8 mouse cellular contexts compared by ENCODE assay signal in the genomic region with DNA sequence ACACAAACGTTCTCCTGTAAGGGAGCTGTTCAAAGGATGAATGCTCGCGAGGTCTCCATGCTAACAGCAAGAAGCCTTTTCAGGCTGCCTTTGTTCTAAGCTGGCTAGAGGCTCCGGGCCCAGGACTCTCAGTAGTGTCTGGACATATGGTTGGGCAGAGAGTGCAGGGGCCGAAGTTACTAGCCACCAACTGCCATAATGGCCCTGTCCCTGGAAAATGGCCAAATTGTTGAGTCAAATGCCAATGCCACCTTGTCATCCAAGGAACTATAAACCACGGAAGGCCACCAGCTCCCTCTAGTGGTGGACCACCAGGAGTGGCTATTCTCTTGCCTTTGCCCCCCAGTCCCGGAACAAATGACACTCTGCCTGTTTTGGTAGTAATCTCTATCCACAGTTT.
DNase-seq lines count a peak whose midpoint lies in the region; ATAC-seq and TF ChIP-seq lines count a peak whose summit lies in the region.

No protein-coding gene starts in this region.

- no peak overlapping the region for H3K9ac ChIP-seq in midbrain, embryonic 13.5 days (replicated peaks)
- H3K9ac ChIP-seq in embryonic facial prominence, embryonic 14.5 days (ENCODE audit: low read depth, low read length), result no peak overlapping the region

- no peak overlapping the region for H3K4me3 ChIP-seq in midbrain, embryonic 10.5 days
- H3K4me3 ChIP-seq in midbrain, embryonic 13.5 days (replicated peaks), result no peak overlapping the region
- H3K4me3 ChIP-seq in bone marrow, adult 2 months (replicated peaks; ENCODE audit: control insufficient read depth, low read depth, low read length), result no peak overlapping the region
- no peak overlapping the region for H3K4me3 ChIP-seq in embryonic facial prominence, embryonic 14.5 days (ENCODE audit: low read depth, low read length)
- no peak overlapping the region for H3K4me3 ChIP-seq in limb, embryonic 10.5 days

- no peaks in the 10 kb centered on the region for H3K9me3 ChIP-seq in midbrain, embryonic 10.5 days (replicated peaks)
- no peaks in the 10 kb centered on the region for H3K9me3 ChIP-seq in midbrain, embryonic 13.5 days
- no peaks in the 10 kb centered on the region for H3K9me3 ChIP-seq in embryonic facial prominence, embryonic 14.5 days (ENCODE audit: control insufficient read depth, low read length)
- H3K9me3 ChIP-seq in limb, embryonic 10.5 days (replicated peaks), result no peaks in the 10 kb centered on the region

- DNase-seq in midbrain, embryonic 10.5 days (ENCODE audit: low spot score), result peak; percentile 54
- DNase-seq in embryonic facial prominence, embryonic 14.5 days (ENCODE audit: low spot score), result peak; percentile 35
- DNase-seq in induced T-regulatory cell, adult 2 months (ENCODE audit: low read depth), result peak; percentile 53
- DNase-seq in limb, embryonic 10.5 days (ENCODE audit: low spot score), result peak; percentile 67
- DNase-seq in ovary, postnatal 36 days (ENCODE audit: low spot score), result peak; percentile 38

- H3K27me3 ChIP-seq in midbrain, embryonic 10.5 days (ENCODE audit: low read depth, poor library complexity, severe bottlenecking), result no peaks in the 10 kb centered on the region
- H3K27me3 ChIP-seq in midbrain, embryonic 13.5 days, result no peaks in the 10 kb centered on the region
- no peaks in the 10 kb centered on the region for H3K27me3 ChIP-seq in embryonic facial prominence, embryonic 14.5 days (replicated peaks; ENCODE audit: control insufficient read depth, insufficient read depth, low read length)
- no peaks in the 10 kb centered on the region for H3K27me3 ChIP-seq in limb, embryonic 10.5 days (ENCODE audit: low read depth, poor library complexity, severe bottlenecking)

- H3K4me1 ChIP-seq in midbrain, embryonic 10.5 days, result no peaks in the 10 kb centered on the region
- H3K4me1 ChIP-seq in midbrain, embryonic 13.5 days (replicated peaks), result no peaks in the 10 kb centered on the region
- H3K4me1 ChIP-seq in bone marrow, adult 2 months (ENCODE audit: control insufficient read depth, insufficient read depth, low read length), result no peaks in the 10 kb centered on the region; the same call in 1 of the 2 replicates
- no peaks in the 10 kb centered on the region for H3K4me1 ChIP-seq in embryonic facial prominence, embryonic 14.5 days (ENCODE audit: control insufficient read depth, insufficient read depth, low read length)
- H3K4me1 ChIP-seq in limb, embryonic 10.5 days, result no peaks in the 10 kb centered on the region

- no peak for ATAC-seq in midbrain, embryonic 13.5 days
- no peak for ATAC-seq in embryonic facial prominence, embryonic 14.5 days (ENCODE audit: low read depth)
- no peak for ATAC-seq in megakaryocyte-erythroid progenitor cell, adult 5-6 weeks (replicated peaks; ENCODE audit: low FRiP score, low TSS enrichment, poor library complexity, severe bottlenecking)

- TF ChIP-seq POLR2A in bone marrow, adult 2 months (IDR thresholded peaks at IDR 0.05; ENCODE audit: borderline replicate concordance, control insufficient read depth, low read depth, low read length), result no peak

- H3K27ac ChIP-seq in midbrain, embryonic 10.5 days (replicated peaks), result no peak overlapping the region
- H3K27ac ChIP-seq in midbrain, embryonic 13.5 days, result no peak overlapping the region
- H3K27ac ChIP-seq in bone marrow, adult 2 months (ENCODE audit: control insufficient read depth, insufficient read depth, low read depth, low read length, poor library complexity), result no peak overlapping the region
- H3K27ac ChIP-seq in embryonic facial prominence, embryonic 14.5 days (replicated peaks; ENCODE audit: low read depth, low read length), result no peak overlapping the region
- no peak overlapping the region for H3K27ac ChIP-seq in limb, embryonic 10.5 days

- no peaks in the 10 kb centered on the region for H3K36me3 ChIP-seq in midbrain, embryonic 10.5 days
- H3K36me3 ChIP-seq in midbrain, embryonic 13.5 days, result no peaks in the 10 kb centered on the region
- H3K36me3 ChIP-seq in embryonic facial prominence, embryonic 14.5 days (ENCODE audit: control insufficient read depth, insufficient read depth, low read length), result no peaks in the 10 kb centered on the region
- H3K36me3 ChIP-seq in limb, embryonic 10.5 days, result no peaks in the 10 kb centered on the region

- TF ChIP-seq CTCF in bone marrow, adult 2 months (IDR thresholded peaks at IDR 0.05; ENCODE audit: control insufficient read depth, insufficient read depth, low read length), result peak; percentile 76

- 57% methylated on average over 7 of the region's 7 CpGs for WGBS in midbrain, embryonic 10.5 days
- WGBS in midbrain, embryonic 13.5 days, result 40% methylated on average over 7 of the region's 7 CpGs
- WGBS in bone marrow, adult 2 months, result 42% methylated on average over 7 of the region's 7 CpGs
- 45% methylated on average over 7 of the region's 7 CpGs for WGBS in embryonic facial prominence, embryonic 14.5 days
- 59% methylated on average over 7 of the region's 7 CpGs for WGBS in limb, embryonic 10.5 days

- no peak overlapping the region for H3K4me2 ChIP-seq in midbrain, embryonic 13.5 days (replicated peaks)
- no peak overlapping the region for H3K4me2 ChIP-seq in embryonic facial prominence, embryonic 14.5 days (ENCODE audit: low read depth, low read length)
